Mouse (Mus musculus) kidney, postnatal 36 days (tissue): ENCODE data around the gene Clcf1.
A peak's percentile ranks its signal among the peaks of the same experiment; 100 is the strongest.

Experiments used
- DNase-seq, 2 experiments: peaks; one replicate each; pipeline ENCODE4 v3.0.0; 2021 to 2022; ENCODE audit warnings: mixed read lengths in 2 of 2

The Clcf1 gene

GRCm38 (mm10) chr19:4214071-4214770 lies at the start of gene Clcf1, which contains the start of gene AC109138.7:
Gene Clcf1 (plus strand): TSS chr19:4214238.
Gene AC109138.7 (plus strand): TSS chr19:4214357.
- DNase-seq, result peak; percentile 36 to 73

- no peak for DNase-seq
Observed at GRCm38 (mm10) chr19:4164721-4165120, 49.3 kb upstream of the Clcf1 start.

GRCm38 (mm10) chr19:4166678-4167476 lies 47.2 kb upstream of the Clcf1 start:
- DNase-seq, result no peak

GRCm38 (mm10) chr19:4169378-4169784 lies 44.7 kb upstream of the Clcf1 start:
- peak; percentile 99 to 100 for DNase-seq

- peak in 1 of 2 experiments; percentile 28 for DNase-seq
Observed at GRCm38 (mm10) chr19:4169810-4170209, 44.2 kb upstream of the Clcf1 start.

GRCm38 (mm10) chr19:4170723-4171392 lies 43.2 kb upstream of the Clcf1 start:
- no peak for DNase-seq

- peak in 1 of 2 experiments; percentile 34 for DNase-seq
Observed at GRCm38 (mm10) chr19:4171393-4172290, 42.4 kb upstream of the Clcf1 start.

- no peak for DNase-seq
Observed at GRCm38 (mm10) chr19:4172925-4173324, 41.1 kb upstream of the Clcf1 start.

- DNase-seq, result no peak
Observed at GRCm38 (mm10) chr19:4175368-4175947, 38.6 kb upstream of the Clcf1 start, which contains the start of gene Carns1. Gene Carns1 (minus strand): TSS chr19:4175479.

- no peak for DNase-seq
Observed at GRCm38 (mm10) chr19:4180411-4180810, 33.6 kb upstream of the Clcf1 start.

- peak; percentile 42 to 55 for DNase-seq
Observed at GRCm38 (mm10) chr19:4181892-4182291, 32.1 kb upstream of the Clcf1 start.

- no peak for DNase-seq
Observed at GRCm38 (mm10) chr19:4183689-4184088, 30.3 kb upstream of the Clcf1 start.

- DNase-seq, result no peak
Observed at GRCm38 (mm10) chr19:4184976-4185975, 28.8 kb upstream of the Clcf1 start.

- no peak for DNase-seq
Observed at GRCm38 (mm10) chr19:4187303-4187702, 26.7 kb upstream of the Clcf1 start.

GRCm38 (mm10) chr19:4189051-4189620 lies 24.9 kb upstream of the Clcf1 start:
- DNase-seq, result no peak

GRCm38 (mm10) chr19:4190831-4191334 lies 23.2 kb upstream of the Clcf1 start, which contains the start of gene Tbc1d10c:
Gene Tbc1d10c (minus strand): TSS chr19:4191284.
- no peak for DNase-seq

GRCm38 (mm10) chr19:4191528-4192250 lies 22.3 kb upstream of the Clcf1 start, which contains the start of gene Ppp1ca:
Gene Ppp1ca (plus strand): TSS chr19:4192065.
- DNase-seq, result peak; percentile 95 to 99

GRCm38 (mm10) chr19:4192251-4192985 lies 21.6 kb upstream of the Clcf1 start:
- DNase-seq, result no peak
